Mouse (Mus musculus) G1E-ER4 (cell line): Measurements from ENCODE around the gene Socs4. TPM values are rescaled to one million over a fixed set of nuclear protein-coding genes. Genes with fewer than 3 reads are reported as not detected.
A peak's percentile ranks its signal among the peaks of the same experiment; 100 is the strongest.

Source experiments
- GATA1 ChIP-seq: IDR thresholded peaks from one replicate; pipeline ENCODE4 v1.8.0; 2012; ENCODE audit warnings: low read length, inconsistent platforms
- polyA plus RNA-seq: library from polyadenylated mRNA; stranded (reverse); fragments of >175 nt; gene quantifications from 2 replicates; pipeline ENCODE4 v1.2.3, GENCODE M21; 2012

Socs4 gene
- 2.2 and 2.9 TPM in 2 replicates for polyA plus RNA-seq

DNA sequence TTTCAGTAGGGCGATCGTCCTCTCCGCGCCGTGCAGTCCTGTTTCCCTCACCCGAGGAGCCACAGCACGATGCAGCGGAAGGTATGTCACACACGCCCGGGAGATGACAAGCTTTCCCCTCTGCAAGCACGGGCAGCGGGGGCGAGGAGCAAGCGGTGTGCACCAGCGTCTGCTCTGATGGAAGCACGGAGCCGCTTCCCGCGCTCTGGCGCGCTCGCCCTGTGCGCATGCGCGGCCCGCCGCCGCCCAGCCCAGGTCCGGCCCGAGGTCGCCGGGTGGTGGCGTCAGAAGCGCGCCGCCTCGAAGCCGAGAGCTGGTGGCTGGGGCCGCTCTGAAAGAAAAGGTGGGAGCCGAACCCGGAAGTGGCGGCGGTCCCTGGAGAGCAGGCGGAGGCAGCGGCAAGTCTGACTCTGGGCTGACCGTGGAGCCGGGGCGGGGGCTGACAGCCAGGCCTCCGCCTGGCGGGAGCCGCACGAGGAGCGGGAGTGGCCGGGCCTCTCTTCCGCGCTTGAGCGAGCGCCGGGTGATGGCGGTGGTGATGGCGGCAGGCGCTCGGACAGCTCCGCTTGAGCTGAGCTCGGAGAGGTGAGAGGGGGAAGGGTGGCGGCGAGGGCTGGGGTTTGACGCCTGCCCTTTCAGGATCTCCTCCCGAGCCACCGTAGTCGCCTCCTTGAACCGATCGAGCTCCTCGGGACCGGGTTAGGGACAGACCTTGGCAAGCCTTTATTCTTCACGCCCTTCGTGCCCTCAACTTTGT lies at the start of gene Socs4, which contains the start of gene Wdhd1:
Gene Socs4, plus strand, starts transcription at position 295 of the 757 bp plus-strand sequence.
Gene Wdhd1, minus strand, starts transcription at position 221 of the 757 bp plus-strand sequence.
- TF ChIP-seq GATA1, result no peak

DNA sequence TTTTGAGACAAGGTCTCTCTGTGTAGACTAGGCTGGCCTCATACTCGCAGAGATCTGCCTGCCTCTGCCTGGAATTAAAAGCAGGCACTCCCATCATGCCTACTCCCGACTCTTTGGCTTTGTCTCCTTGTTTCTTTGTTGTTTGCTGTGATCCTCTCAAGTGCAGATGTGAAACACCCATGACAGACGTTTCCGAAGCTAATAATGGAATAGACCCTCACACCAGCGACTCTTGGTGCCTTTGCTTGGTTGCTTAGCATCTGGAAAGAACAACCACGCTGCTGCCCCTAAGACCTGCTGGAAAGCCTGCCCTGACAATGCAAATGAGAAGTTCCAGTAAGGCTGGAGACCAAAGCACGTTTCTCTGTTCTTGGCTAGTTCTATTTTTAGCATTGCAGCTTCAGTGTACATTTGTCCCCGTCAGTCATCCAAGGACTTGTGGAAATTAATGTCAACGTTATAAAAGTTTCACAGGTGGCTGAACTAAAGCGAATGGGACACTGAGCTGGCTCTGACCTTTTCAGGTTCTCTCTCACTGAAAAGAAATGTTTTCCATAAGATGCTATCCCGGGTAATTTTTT lies 46.8 kb upstream of the Socs4 start:
- TF ChIP-seq GATA1, result no peak

DNA sequence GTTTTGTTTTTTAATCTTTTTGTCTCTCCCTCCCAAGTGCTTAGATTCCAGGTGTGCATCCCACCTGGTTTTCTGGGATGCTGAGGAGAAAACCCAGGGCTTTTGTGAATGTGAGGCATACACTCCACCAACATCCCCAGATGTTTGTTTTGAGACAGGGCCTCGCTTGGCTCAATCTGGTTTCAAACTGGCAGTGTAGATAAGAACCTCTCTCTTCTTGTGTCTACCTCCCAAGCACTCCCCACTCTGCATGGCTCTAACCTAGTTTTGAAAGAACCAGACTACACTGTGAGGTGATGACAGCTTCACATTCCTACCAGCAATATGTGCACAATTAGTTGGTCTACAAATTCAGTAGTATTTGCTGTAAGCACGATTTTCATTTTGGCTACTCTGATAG lies 43.1 kb upstream of the Socs4 start:
- no peak for TF ChIP-seq GATA1

- TF ChIP-seq GATA1, result no peak
Observed at GRCm38 (mm10) chr14:47234032-47234431, 42.7 kb upstream of the Socs4 start.

DNA sequence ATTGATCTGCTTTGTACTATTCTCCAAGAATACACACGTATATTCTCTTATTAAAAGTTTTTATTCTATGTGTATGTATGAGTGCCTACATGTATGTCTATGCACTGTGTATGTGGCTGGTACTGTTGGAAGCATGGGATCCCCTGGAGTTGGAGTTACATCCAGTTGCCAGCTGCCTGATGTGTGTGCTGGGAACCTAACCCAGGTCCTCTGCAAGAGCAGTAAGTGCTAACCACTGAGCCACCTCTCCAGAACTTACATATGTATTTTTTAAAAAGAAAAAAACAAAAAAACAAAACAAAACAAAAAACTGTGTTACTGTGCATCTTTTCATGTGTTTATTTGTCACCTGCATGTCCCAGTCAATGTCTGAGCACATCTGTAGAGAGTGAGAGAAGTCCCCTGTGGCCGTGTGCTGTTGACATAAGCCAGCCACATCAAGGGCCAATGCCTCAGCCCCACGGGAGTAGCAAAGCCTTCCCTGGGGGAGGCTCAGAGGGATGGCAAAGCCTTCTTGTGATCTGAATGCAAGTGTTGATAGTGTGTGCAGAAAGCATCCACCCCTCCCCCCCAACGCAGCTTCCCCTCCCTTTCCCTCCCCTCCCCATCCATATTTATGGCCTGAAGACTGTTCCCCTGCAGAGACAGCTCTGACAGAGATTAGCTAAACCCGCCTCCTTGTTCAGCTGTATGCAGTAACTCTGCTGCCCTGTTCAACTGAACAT lies 42.0 kb upstream of the Socs4 start:
- no peak for TF ChIP-seq GATA1

- no peak for TF ChIP-seq GATA1
Observed at GRCm38 (mm10) chr14:47236491-47236890, 40.2 kb upstream of the Socs4 start.

DNA sequence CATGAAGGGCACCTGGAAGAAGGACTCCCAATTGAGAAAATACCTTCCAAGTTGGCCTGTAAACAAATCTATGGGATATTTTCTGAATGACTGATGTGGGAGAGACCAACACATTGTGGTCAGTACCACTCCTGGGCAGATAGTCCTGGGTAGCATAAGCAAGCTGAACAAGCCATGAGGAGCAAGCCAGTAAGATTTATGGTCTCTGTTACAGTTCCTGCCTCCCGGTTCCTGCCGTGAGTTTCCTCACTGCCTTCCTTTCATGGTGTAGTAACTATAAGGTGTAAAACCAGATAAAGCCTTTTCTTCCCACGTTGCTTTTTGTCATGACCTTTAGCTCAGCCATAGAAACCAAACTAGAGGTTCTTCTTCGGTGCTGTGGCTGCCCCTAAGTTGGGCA lies 39.4 kb upstream of the Socs4 start:
- no peak for TF ChIP-seq GATA1

- peak; percentile 96 for TF ChIP-seq GATA1
Observed at GRCm38 (mm10) chr14:47240600-47240999, 36.1 kb upstream of the Socs4 start.

GRCm38 (mm10) chr14:47241046-47241445 lies 35.7 kb upstream of the Socs4 start:
- TF ChIP-seq GATA1, result no peak

- no peak for TF ChIP-seq GATA1
Observed at GRCm38 (mm10) chr14:47242753-47243152, 34.0 kb upstream of the Socs4 start.

GRCm38 (mm10) chr14:47249839-47250238 lies 26.9 kb upstream of the Socs4 start:
- no peak for TF ChIP-seq GATA1

GRCm38 (mm10) chr14:47264866-47265265 lies 11.9 kb upstream of the Socs4 start:
- no peak for TF ChIP-seq GATA1

- TF ChIP-seq GATA1, result no peak
Observed at GRCm38 (mm10) chr14:47265829-47266228, 10.9 kb upstream of the Socs4 start.

GRCm38 (mm10) chr14:47269056-47269455 lies 7.7 kb upstream of the Socs4 start:
- TF ChIP-seq GATA1, result no peak

- no peak for TF ChIP-seq GATA1
Observed at GRCm38 (mm10) chr14:47269706-47270105, 7.0 kb upstream of the Socs4 start.

- TF ChIP-seq GATA1, result no peak
Observed at GRCm38 (mm10) chr14:47273751-47274150, 3.0 kb upstream of the Socs4 start.

- TF ChIP-seq GATA1, result no peak
Observed at GRCm38 (mm10) chr14:47275417-47275816, 1.3 kb upstream of the Socs4 start.
